Mouse (Mus musculus): Measurements from ENCODE around the gene Tnip1.
"Not testable (repeated sequence)": the region's sequence is repeated elsewhere in the genome, so short reads cannot be mapped to it uniquely, and the experiment has no call there.

Tnip1 gene

GRCm38 (mm10) chr11:54906466-54906865 is 56.3 kb downstream of the Tnip1 start:
- DNase-seq: no peak

- peak; percentile 64 for DNase-seq
Observed at GRCm38 (mm10) chr11:54905931-54906330, 56.8 kb downstream of the Tnip1 start.

- no peak for DNase-seq
Observed at GRCm38 (mm10) chr11:54905086-54905485, 57.6 kb downstream of the Tnip1 start.

GRCm38 (mm10) chr11:54903940-54904706 is 58.6 kb downstream of the Tnip1 start:
- DNase-seq: peak; percentile 87

- no peak for DNase-seq
Observed at GRCm38 (mm10) chr11:54903339-54903738, 59.4 kb downstream of the Tnip1 start.

- peak; percentile 86 for DNase-seq
Observed at GRCm38 (mm10) chr11:54902333-54903323, 60.1 kb downstream of the Tnip1 start, which contains the start of gene Gpx3. TSS of gene Gpx3 (plus strand) at chr11:54902453.

GRCm38 (mm10) chr11:54899657-54900056 is 63.1 kb downstream of the Tnip1 start:
- no peak for DNase-seq

- DNase-seq: no peak
Observed at GRCm38 (mm10) chr11:54897470-54897869, 65.2 kb downstream of the Tnip1 start.

- not testable (repeated sequence) for DNase-seq
Observed at GRCm38 (mm10) chr11:54896646-54897045, 66.1 kb downstream of the Tnip1 start.

- DNase-seq: no peak
Observed at GRCm38 (mm10) chr11:54894589-54894988, 68.1 kb downstream of the Tnip1 start.

- no peak for DNase-seq
Observed at GRCm38 (mm10) chr11:54892091-54892490, 70.6 kb downstream of the Tnip1 start.

GRCm38 (mm10) chr11:54891341-54891740 is 71.4 kb downstream of the Tnip1 start:
- DNase-seq: no peak

- peak; percentile 42 for DNase-seq
Observed at GRCm38 (mm10) chr11:54887927-54888326, 74.8 kb downstream of the Tnip1 start.

- peak; percentile 32 for DNase-seq
Observed at GRCm38 (mm10) chr11:54885406-54885805, 77.3 kb downstream of the Tnip1 start.

- peak; percentile 88 for DNase-seq
Observed at GRCm38 (mm10) chr11:54884937-54885336, 77.8 kb downstream of the Tnip1 start.

- DNase-seq: no peak
Observed at GRCm38 (mm10) chr11:54884197-54884828, 78.4 kb downstream of the Tnip1 start.

- DNase-seq: peak; percentile 68
Observed at GRCm38 (mm10) chr11:54882671-54883070, 80.0 kb downstream of the Tnip1 start.

- DNase-seq: peak; percentile 27
Observed at GRCm38 (mm10) chr11:54881051-54881474, 81.7 kb downstream of the Tnip1 start.

- DNase-seq: no peak
Observed at GRCm38 (mm10) chr11:54879922-54880321, 82.8 kb downstream of the Tnip1 start.

GRCm38 (mm10) chr11:54879434-54879833 is 83.3 kb downstream of the Tnip1 start:
- peak; percentile 87 for DNase-seq

- no peak for DNase-seq
Observed at GRCm38 (mm10) chr11:54878893-54879292, 83.8 kb downstream of the Tnip1 start.

- DNase-seq: no peak
Observed at GRCm38 (mm10) chr11:54876031-54876430, 86.7 kb downstream of the Tnip1 start.
